Comparison of ENCODE assay signal across 16 mouse cellular contexts in the genomic region with DNA sequence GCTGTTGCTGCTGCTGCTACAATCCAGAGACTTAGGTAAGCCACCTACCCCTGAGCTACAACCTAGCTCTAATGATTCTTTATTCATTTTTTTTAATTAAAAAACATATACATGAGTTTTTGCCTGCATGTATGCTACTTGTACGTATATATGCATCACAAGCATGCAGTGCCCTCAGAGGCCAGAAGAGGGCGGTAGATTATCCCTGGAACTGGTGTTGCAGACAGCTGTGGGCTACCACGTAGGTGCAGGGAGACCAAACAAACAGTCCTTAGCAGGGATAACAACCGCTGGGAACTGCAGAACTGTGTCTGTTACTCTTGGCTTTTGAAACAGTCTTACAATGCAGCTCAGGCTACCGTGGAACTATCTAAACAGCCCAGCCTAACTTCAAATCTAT. TPM values are rescaled to one million over a fixed set of nuclear protein-coding genes. Genes with fewer than 3 reads are reported as not detected.
DNase-seq lines count a peak whose midpoint lies in the region; ATAC-seq and TF ChIP-seq lines count a peak whose summit lies in the region.
"Had no signal": no experiment of that assay in that cellular context is flagged by ENCODE, and none has a peak within 500 bp of the region (broad histone marks: within the 10 kb centered on the region; RNA-seq: fewer than 3 reads in every experiment).

No protein-coding gene starts in this region.

- no peak for DNase-seq in hindbrain, postnatal 0 days (ENCODE audit: low spot score)
- no peak for DNase-seq in midbrain, postnatal 0 days (ENCODE audit: low spot score)
- DNase-seq in ZHBTc4 (ENCODE audit: low read depth, low spot score): peak; percentile 85
- DNase-seq in testis, postnatal 10 days (ENCODE audit: low spot score): peak; percentile 49
- no peak for DNase-seq in urinary bladder, postnatal 10 days (ENCODE audit: low spot score)
- no peak for DNase-seq in kidney, postnatal 36 days
- DNase-seq: cerebellum, adult 18-20 months; heart, adult 18-20 months; kidney, adult 11 months; retina, postnatal 1 day had no signal

- no peak overlapping the region for H3K9ac ChIP-seq in hindbrain, postnatal 0 days (replicated peaks; ENCODE audit: low read length)
- H3K9ac ChIP-seq in hindbrain, embryonic 12.5 days: no peak overlapping the region
- H3K9ac ChIP-seq in midbrain, postnatal 0 days (replicated peaks; ENCODE audit: low read length, poor library complexity, severe bottlenecking): no peak overlapping the region
- no peak overlapping the region for H3K9ac ChIP-seq in midbrain, embryonic 16.5 days (ENCODE audit: low read depth, low read length)
- H3K9ac ChIP-seq: liver, embryonic 15.5 days had no signal

- H3K9me3 ChIP-seq in hindbrain, postnatal 0 days (ENCODE audit: low read length): no peaks in the 10 kb centered on the region
- H3K9me3 ChIP-seq in hindbrain, embryonic 12.5 days (replicated peaks): no peaks in the 10 kb centered on the region
- H3K9me3 ChIP-seq in midbrain, postnatal 0 days (ENCODE audit: low read length): no peaks in the 10 kb centered on the region
- H3K9me3 ChIP-seq in midbrain, embryonic 16.5 days (replicated peaks; ENCODE audit: control insufficient read depth, low read length, poor library complexity, severe bottlenecking): no peaks in the 10 kb centered on the region

- TF ChIP-seq CTCF in hindbrain, postnatal 0 days (IDR thresholded peaks at IDR 0.05; ENCODE audit: low read depth): peak; percentile 50
- TF ChIP-seq CTCF in midbrain, postnatal 0 days (IDR thresholded peaks at IDR 0.05): peak; percentile 55

- no peak for ATAC-seq in hindbrain, postnatal 0 days
- ATAC-seq in hindbrain, embryonic 12.5 days (ENCODE audit: low FRiP score): no peak
- no peak for ATAC-seq in midbrain, postnatal 0 days (ENCODE audit: low FRiP score)
- no peak for ATAC-seq in midbrain, embryonic 16.5 days

- H3K4me2 ChIP-seq in hindbrain, postnatal 0 days (ENCODE audit: low read depth, low read length): no peak overlapping the region
- no peak overlapping the region for H3K4me2 ChIP-seq in hindbrain, embryonic 12.5 days (replicated peaks)
- no peak overlapping the region for H3K4me2 ChIP-seq in midbrain, postnatal 0 days (ENCODE audit: low read depth, low read length, poor library complexity, severe bottlenecking)
- H3K4me2 ChIP-seq in midbrain, embryonic 16.5 days (ENCODE audit: low read length): no peak overlapping the region
- H3K4me2 ChIP-seq: liver, embryonic 15.5 days had no signal

- no peak overlapping the region for H3K27ac ChIP-seq in hindbrain, postnatal 0 days
- no peak overlapping the region for H3K27ac ChIP-seq in hindbrain, embryonic 12.5 days
- H3K27ac ChIP-seq in midbrain, postnatal 0 days (ENCODE audit: low read depth, low read length): no peak overlapping the region
- H3K27ac ChIP-seq in midbrain, embryonic 16.5 days (ENCODE audit: low read length): no peak overlapping the region
- H3K27ac ChIP-seq: liver, embryonic 15.5 days had no signal

- H3K27me3 ChIP-seq in hindbrain, postnatal 0 days (ENCODE audit: insufficient read depth, low read length): no peaks in the 10 kb centered on the region
- H3K27me3 ChIP-seq in hindbrain, embryonic 12.5 days: no peaks in the 10 kb centered on the region
- no peaks in the 10 kb centered on the region for H3K27me3 ChIP-seq in midbrain, postnatal 0 days (ENCODE audit: insufficient read depth, low read length)
- no peaks in the 10 kb centered on the region for H3K27me3 ChIP-seq in midbrain, embryonic 16.5 days (ENCODE audit: control insufficient read depth, insufficient read depth, low read depth, low read length)
- H3K27me3 ChIP-seq: megakaryocyte, embryonic 14.5 days had no signal

- 86% methylated on average over 5 of the region's 5 CpGs for WGBS in hindbrain, postnatal 0 days
- 85% methylated on average over 5 of the region's 5 CpGs for WGBS in hindbrain, embryonic 12.5 days
- WGBS in midbrain, postnatal 0 days: 85% methylated on average over 5 of the region's 5 CpGs
- WGBS in midbrain, embryonic 16.5 days: 80% methylated on average over 5 of the region's 5 CpGs

- H3K4me3 ChIP-seq in hindbrain, postnatal 0 days (ENCODE audit: low read length): no peak overlapping the region
- H3K4me3 ChIP-seq in hindbrain, embryonic 12.5 days: no peak overlapping the region
- H3K4me3 ChIP-seq in midbrain, postnatal 0 days (ENCODE audit: low read depth, low read length): no peak overlapping the region
- no peak overlapping the region for H3K4me3 ChIP-seq in midbrain, embryonic 16.5 days (ENCODE audit: low read depth, low read length)
- H3K4me3 ChIP-seq: liver, embryonic 15.5 days; megakaryocyte, embryonic 14.5 days had no signal

- no peaks in the 10 kb centered on the region for H3K36me3 ChIP-seq in hindbrain, postnatal 0 days (ENCODE audit: insufficient read depth, low read length)
- no peaks in the 10 kb centered on the region for H3K36me3 ChIP-seq in hindbrain, embryonic 12.5 days
- no peaks in the 10 kb centered on the region for H3K36me3 ChIP-seq in midbrain, postnatal 0 days (ENCODE audit: insufficient read depth, low read length)
- no peaks in the 10 kb centered on the region for H3K36me3 ChIP-seq in midbrain, embryonic 16.5 days (ENCODE audit: control insufficient read depth, insufficient read depth, low read length)
- H3K36me3 ChIP-seq: liver, embryonic 15.5 days had no signal

- H3K4me1 ChIP-seq in hindbrain, postnatal 0 days (ENCODE audit: insufficient read depth, low read length): 0 out of 2 replicates have a peak, but pooled peaks cover 8% of the 10 kb centered on the region
- peaks cover 3% of the 10 kb centered on the region; the same call in 1 of the 2 replicates for H3K4me1 ChIP-seq in hindbrain, embryonic 12.5 days
- no peaks in the 10 kb centered on the region for H3K4me1 ChIP-seq in midbrain, postnatal 0 days (ENCODE audit: insufficient read depth, low read length)
- peaks cover 3% of the 10 kb centered on the region; the same call in 1 of the 2 replicates for H3K4me1 ChIP-seq in midbrain, embryonic 16.5 days (ENCODE audit: control insufficient read depth, insufficient read depth, low read length)
- H3K4me1 ChIP-seq: liver, embryonic 15.5 days had no signal

RNA-seq across cellular contexts. Expression of a gene that starts 8.3 kb away (rescaled TPM):
- total RNA-seq in hindbrain, postnatal 0 days (2014; rRNA removed): 0.31 and 0.50 TPM in 2 replicates
- polyA plus RNA-seq in hindbrain, postnatal 0 days (2015; fragmentation: Nextera tagmentation; extraction: Ambion mirVana): 1.0 and 1.6 TPM in 2 replicates
- 1.1 and 1.2 TPM in 2 replicates for polyA plus RNA-seq in hindbrain, embryonic 12.5 days (2016; fragmentation: Nextera tagmentation; extraction: Ambion mirVana)
- total RNA-seq in midbrain, postnatal 0 days (2014; rRNA removed): 0.76 and 1.9 TPM in 2 replicates
- polyA plus RNA-seq in midbrain, postnatal 0 days (2015; fragmentation: Nextera tagmentation; extraction: Ambion mirVana): 1.3 and 1.4 TPM in 2 replicates
- 1.6 and 2.0 TPM in 2 replicates for polyA plus RNA-seq in midbrain, embryonic 16.5 days (2015; fragmentation: Nextera tagmentation; extraction: Ambion mirVana)
- total RNA-seq: heart, adult 18-20 months; heart, postnatal 25 days had no signal
- polyA plus RNA-seq: liver, embryonic 15.5 days; spleen, adult 2 months had no signal

RNA-seq across cellular contexts. Expression of a gene that starts 36.2 kb away (rescaled TPM):
- 9.3 and 11.3 TPM in 2 replicates for total RNA-seq in hindbrain, postnatal 0 days (2014; rRNA removed)
- 8.3 and 9.1 TPM in 2 replicates for polyA plus RNA-seq in hindbrain, postnatal 0 days (2015; fragmentation: Nextera tagmentation; extraction: Ambion mirVana)
- polyA plus RNA-seq in hindbrain, embryonic 12.5 days (2016; fragmentation: Nextera tagmentation; extraction: Ambion mirVana): 1.0 and 1.1 TPM in 2 replicates
- 2.6 and 3.4 TPM in 2 replicates for total RNA-seq in midbrain, postnatal 0 days (2014; rRNA removed)
- polyA plus RNA-seq in midbrain, postnatal 0 days (2015; fragmentation: Nextera tagmentation; extraction: Ambion mirVana): 1.3 and 2.1 TPM in 2 replicates
- polyA plus RNA-seq in midbrain, embryonic 16.5 days (2015; fragmentation: Nextera tagmentation; extraction: Ambion mirVana): 2.0 and 2.8 TPM in 2 replicates

Comparison
In these comparisons a context has a peak if more than half of its experiments do, and no peak if none do; other contexts are left out.
1. DNase-seq: peak in ZHBTc4 (single experiment) and testis, postnatal 10 days (single experiment); none in hindbrain, postnatal 0 days (single experiment), midbrain, postnatal 0 days (single experiment), urinary bladder, postnatal 10 days (single experiment) and kidney, postnatal 36 days (0 of 2).